Mouse (Mus musculus) G1E (cell line): ENCODE measurements around the gene Zfand6.

ENCODE experiments used
- CTCF ChIP-seq: IDR thresholded peaks from 2 replicates; pipeline ENCODE4 v1.5.1; 2012; ENCODE audit warnings: low read depth, low read length, inconsistent platforms, mixed read lengths
- POLR2AphosphoS5 ChIP-seq: IDR thresholded peaks from 2 replicates; pipeline ENCODE4 v1.6.1; 2012; ENCODE audit warnings: low read depth, low read length, inconsistent platforms; ENCODE audit not compliant: insufficient replicate concordance

DNA sequence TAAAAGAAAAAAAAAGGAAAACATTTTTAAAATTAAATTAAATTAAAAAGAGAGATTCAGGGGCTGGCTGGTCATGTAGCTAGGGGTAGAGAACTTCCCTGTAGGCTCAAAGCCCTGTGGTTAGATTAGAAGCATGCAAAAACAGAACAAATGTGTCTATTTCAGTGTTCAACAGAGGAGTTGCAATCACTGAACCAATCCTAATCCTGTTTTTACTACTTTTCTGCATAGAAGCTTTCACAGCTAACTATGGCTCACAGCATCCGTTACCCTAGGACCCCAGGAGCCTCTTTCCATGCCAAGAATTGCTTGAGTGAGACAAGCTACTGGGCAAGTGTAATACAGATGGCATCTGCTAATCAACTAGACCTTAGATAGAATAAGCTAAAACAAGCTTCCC, 16.7 kb downstream of the Zfand6 start:
- no peak for TF ChIP-seq CTCF
- TF ChIP-seq POLR2AphosphoS5 = no peak
